Comparison of ENCODE assay signal across 13 mouse cellular contexts in the genomic region with DNA sequence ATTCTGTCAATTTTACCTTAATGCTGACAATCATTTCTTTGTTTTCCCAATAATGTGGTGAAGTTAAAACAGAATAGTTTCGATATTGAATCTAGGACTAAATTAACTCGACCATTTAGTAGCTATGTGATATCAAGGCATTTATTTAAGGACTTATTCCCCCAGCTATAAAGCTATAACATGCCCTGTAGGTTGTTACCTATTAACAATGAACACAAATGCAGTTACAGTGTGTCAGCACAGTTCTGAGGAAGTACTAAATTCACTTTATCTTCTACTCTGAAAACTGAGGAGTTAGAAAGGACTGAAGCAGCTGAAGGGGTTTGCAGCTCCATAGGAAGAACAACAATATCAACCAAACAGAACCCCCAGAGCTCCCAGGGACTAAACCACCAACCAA.
DNase-seq lines count a peak whose midpoint lies in the region; ATAC-seq lines count a peak whose summit lies in the region.
"Had no signal": no experiment of that assay in that cellular context is flagged by ENCODE, and none has a peak within 500 bp of the region (broad histone marks: within the 10 kb centered on the region; RNA-seq: fewer than 3 reads in every experiment).

No protein-coding gene starts in this region.

- intact Hi-C loops in heart, postnatal 25 days (cut with DNase I) = no loop called here

- no peak overlapping the region for H3K4me3 ChIP-seq in heart, embryonic 13.5 days
- no peak overlapping the region for H3K4me3 ChIP-seq in kidney, embryonic 16.5 days (ENCODE audit: low read length)
- no peak overlapping the region for H3K4me3 ChIP-seq in embryonic facial prominence, embryonic 13.5 days
- H3K4me3 ChIP-seq in limb, embryonic 15.5 days = no peak overlapping the region
- H3K4me3 ChIP-seq: forebrain, embryonic 13.5 days; liver, embryonic 15.5 days had no signal

- no peak for ATAC-seq in heart, embryonic 13.5 days (ENCODE audit: extremely low read depth, insufficient number of reproducible peaks, low FRiP score, low TSS enrichment)
- ATAC-seq in kidney, embryonic 16.5 days (ENCODE audit: low FRiP score, low TSS enrichment) = no peak
- ATAC-seq in embryonic facial prominence, embryonic 13.5 days (ENCODE audit: insufficient number of reproducible peaks, insufficient read depth, low FRiP score, low TSS enrichment, low read depth) = no peak
- no peak for ATAC-seq in limb, embryonic 15.5 days (ENCODE audit: insufficient number of reproducible peaks, low FRiP score, low TSS enrichment, low read depth)
- ATAC-seq: forebrain, embryonic 13.5 days; intestine, embryonic 16.5 days had no signal

- H3K4me1 ChIP-seq in heart, embryonic 13.5 days = peaks cover 7% of the 10 kb centered on the region
- H3K4me1 ChIP-seq in kidney, embryonic 16.5 days (ENCODE audit: insufficient read depth, low read length) = peaks cover 7% of the 10 kb centered on the region; the same call in 1 of the 2 replicates
- H3K4me1 ChIP-seq in embryonic facial prominence, embryonic 13.5 days = peaks cover 12% of the 10 kb centered on the region
- H3K4me1 ChIP-seq in limb, embryonic 15.5 days = peaks cover 11% of the 10 kb centered on the region
- H3K4me1 ChIP-seq: liver, embryonic 15.5 days had no signal

- no peak overlapping the region for H3K4me2 ChIP-seq in heart, embryonic 13.5 days
- H3K4me2 ChIP-seq in kidney, embryonic 16.5 days (replicated peaks; ENCODE audit: low read depth, low read length) = no peak overlapping the region
- H3K4me2 ChIP-seq in embryonic facial prominence, embryonic 13.5 days = no peak overlapping the region
- H3K4me2 ChIP-seq in limb, embryonic 15.5 days = no peak overlapping the region
- H3K4me2 ChIP-seq: forebrain, embryonic 13.5 days; liver, embryonic 15.5 days had no signal

- H3K9me3 ChIP-seq in heart, embryonic 13.5 days = no peaks in the 10 kb centered on the region
- H3K9me3 ChIP-seq in kidney, embryonic 16.5 days (ENCODE audit: low read length) = no peaks in the 10 kb centered on the region
- H3K9me3 ChIP-seq in embryonic facial prominence, embryonic 13.5 days = no peaks in the 10 kb centered on the region
- no peaks in the 10 kb centered on the region for H3K9me3 ChIP-seq in limb, embryonic 15.5 days
- H3K9me3 ChIP-seq: forebrain, embryonic 13.5 days; liver, embryonic 15.5 days had no signal

- WGBS in heart, embryonic 13.5 days = 49% methylated on average over 2 of the region's 2 CpGs
- WGBS in kidney, embryonic 16.5 days = 42% methylated on average over 2 of the region's 2 CpGs
- WGBS in embryonic facial prominence, embryonic 13.5 days = 44% methylated on average over 2 of the region's 2 CpGs
- 22% methylated on average over 2 of the region's 2 CpGs for WGBS in limb, embryonic 15.5 days

- H3K9ac ChIP-seq in heart, embryonic 13.5 days = no peak overlapping the region
- no peak overlapping the region for H3K9ac ChIP-seq in kidney, embryonic 16.5 days (replicated peaks; ENCODE audit: low read length)
- H3K9ac ChIP-seq in embryonic facial prominence, embryonic 13.5 days = no peak overlapping the region
- no peak overlapping the region for H3K9ac ChIP-seq in limb, embryonic 15.5 days
- H3K9ac ChIP-seq: forebrain, embryonic 13.5 days; liver, embryonic 15.5 days had no signal

- no peaks in the 10 kb centered on the region for H3K27me3 ChIP-seq in heart, embryonic 13.5 days (replicated peaks)
- H3K27me3 ChIP-seq in kidney, embryonic 16.5 days (ENCODE audit: insufficient read depth, low read length) = no peaks in the 10 kb centered on the region
- no peaks in the 10 kb centered on the region for H3K27me3 ChIP-seq in embryonic facial prominence, embryonic 13.5 days
- H3K27me3 ChIP-seq in limb, embryonic 15.5 days = no peaks in the 10 kb centered on the region
- H3K27me3 ChIP-seq: liver, embryonic 15.5 days had no signal

- H3K36me3 ChIP-seq in heart, embryonic 13.5 days = no peaks in the 10 kb centered on the region
- H3K36me3 ChIP-seq in kidney, embryonic 16.5 days (ENCODE audit: insufficient read depth, low read length) = no peaks in the 10 kb centered on the region
- no peaks in the 10 kb centered on the region for H3K36me3 ChIP-seq in embryonic facial prominence, embryonic 13.5 days
- H3K36me3 ChIP-seq in limb, embryonic 15.5 days = no peaks in the 10 kb centered on the region
- H3K36me3 ChIP-seq: liver, embryonic 15.5 days had no signal

- H3K27ac ChIP-seq in heart, embryonic 13.5 days (replicated peaks) = peak overlapping the region; percentile 50
- peak overlapping the region; percentile 66; the same call in 1 of the 2 replicates for H3K27ac ChIP-seq in kidney, embryonic 16.5 days (ENCODE audit: low read length)
- H3K27ac ChIP-seq in embryonic facial prominence, embryonic 13.5 days = 0 out of 2 replicates have a peak overlapping the region, but pooled peaks have one; percentile 28
- peak overlapping the region; percentile 38; the same call in 1 of the 2 replicates for H3K27ac ChIP-seq in limb, embryonic 15.5 days
- H3K27ac ChIP-seq: forebrain, embryonic 13.5 days; liver, embryonic 15.5 days had no signal

- no peak for DNase-seq in heart, postnatal 25 days (ENCODE audit: low spot score)
- DNase-seq in kidney, adult 18-20 months = no peak
- DNase-seq in frontal cortex, adult 2 months (ENCODE audit: extremely low spot score in 1 of 2, low spot score in 1 of 2) = no peak
- DNase-seq: cerebellum, adult 8-10 months; right cerebral cortex, adult 18-20 months; thymus, postnatal 36 days had no signal
